Mouse (Mus musculus) heart, embryonic 13.5 days (tissue): ENCODE measurements around the gene Ctnna2. TPM values are rescaled to one million over a fixed set of nuclear protein-coding genes. Genes with fewer than 3 reads are reported as not detected.

Experiments
- ATAC-seq: fragments of 200-750 bp; cut with Nextera tagmentation; 2 replicates; pipeline ENCODE4 v1.8.0; 2017; ENCODE audit warnings: moderate TSS enrichment; ENCODE audit not compliant: insufficient number of reproducible peaks, low FRiP score, low TSS enrichment; ENCODE audit errors: extremely low read depth
- H3K27ac ChIP-seq: fragments of 300-500 bp; sonication (generic); replicated peaks from 2 replicates; pipeline ENCODE4 v1.5.1; 2015; ENCODE audit warnings: moderate library complexity, mild to moderate bottlenecking, inconsistent platforms
- H3K27me3 ChIP-seq: fragments of 300-500 bp; sonication (generic); replicated peaks from 2 replicates; pipeline ENCODE4 v1.6.1; 2015; ENCODE audit warnings: mild to moderate bottlenecking, inconsistent platforms
- H3K36me3 ChIP-seq: fragments of 300-500 bp; sonication (generic); 2 replicates; pipeline ENCODE4 v1.6.1; 2015; ENCODE audit warnings: mild to moderate bottlenecking, inconsistent platforms
- H3K4me1 ChIP-seq: fragments of 300-500 bp; sonication (generic); 2 replicates; pipeline ENCODE4 v1.6.1; 2015; ENCODE audit warnings: inconsistent platforms
- H3K4me2 ChIP-seq: fragments of 300-500 bp; sonication (generic); 2 replicates; pipeline ENCODE4 v1.6.1; 2015; ENCODE audit warnings: inconsistent platforms, mild to moderate bottlenecking, moderate library complexity
- H3K4me3 ChIP-seq: fragments of 300-500 bp; sonication (generic); 2 replicates; pipeline ENCODE4 v1.5.1; 2015; ENCODE audit warnings: moderate library complexity, mild to moderate bottlenecking, inconsistent platforms
- H3K9ac ChIP-seq: fragments of 300-500 bp; sonication (generic); 2 replicates; pipeline ENCODE4 v1.6.1; 2015; ENCODE audit warnings: inconsistent platforms, mild to moderate bottlenecking, moderate library complexity
- H3K9me3 ChIP-seq: fragments of 300-500 bp; sonication (generic); 2 replicates; pipeline ENCODE4 v1.6.1; 2016; ENCODE audit warnings: inconsistent platforms
- WGBS: fragments of 180-500 bp; shearing (Covaris S2); methylation state at CpG from one replicate; pipeline ENCODE4 v1.1.7; 2015; ENCODE audit warnings: mixed read lengths; 5-methylcytosine and 5-hydroxymethylcytosine counted together
- polyA plus RNA-seq: library from polyadenylated mRNA; unstranded; fragments of >200 nt; fragmentation: Nextera tagmentation; extraction: Ambion mirVana; gene quantifications from 2 replicates; pipeline ENCODE4 v1.2.1, GENCODE M21; 2015

Gene Ctnna2
- polyA plus RNA-seq, 1 experiment from 2014 or later, result 2.2 TPM

DNA sequence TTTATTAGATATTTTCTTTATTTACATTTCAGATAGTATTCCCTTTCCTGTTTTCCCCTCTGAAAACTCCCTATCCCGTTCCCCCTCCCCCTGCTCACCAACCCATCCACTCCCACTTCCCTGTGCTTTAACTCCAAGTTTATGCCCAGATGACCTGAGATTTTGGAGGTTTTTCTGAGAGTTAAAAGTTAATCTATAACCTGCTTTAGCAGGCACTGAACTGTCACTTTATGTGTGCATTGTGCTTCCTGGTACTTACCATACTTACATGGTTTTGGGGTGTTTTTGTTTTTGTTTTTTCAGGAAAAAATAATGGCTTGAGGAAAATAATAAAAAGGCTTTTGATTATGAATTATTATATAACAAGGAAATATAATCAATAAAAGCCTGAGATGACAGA lies 292.3 kb downstream of the Ctnna2 start:
- H3K9me3 ChIP-seq, result no peaks in the 10 kb centered on the region
- WGBS, result 77% methylated on average over 1 of the region's 1 CpGs

DNA sequence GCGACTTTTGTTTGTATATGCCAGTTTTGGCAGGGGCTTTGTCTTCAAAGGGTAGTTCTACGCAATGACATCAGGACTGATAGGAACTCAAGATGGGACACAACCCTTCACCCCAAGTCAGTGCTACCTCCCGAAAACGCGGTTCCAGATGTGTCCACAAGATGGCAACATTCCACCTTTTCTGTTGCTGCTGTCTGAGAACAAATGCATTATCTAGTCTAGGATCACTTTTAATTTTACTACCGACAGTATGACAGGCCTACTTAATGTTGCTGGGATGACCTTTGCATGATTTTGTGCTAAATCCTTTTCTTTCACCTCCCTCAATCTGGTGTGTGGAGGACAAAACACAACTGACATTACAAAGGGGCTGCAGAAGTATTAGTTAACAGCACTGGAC lies 329.4 kb downstream of the Ctnna2 start:
- Histone ChIP-seq H3K9ac (no peak overlapping the region), H3K4me1 (no peaks in the 10 kb centered on the region), H3K4me3 (no peak overlapping the region), H3K27ac (no peak overlapping the region), H3K9me3 (no peaks in the 10 kb centered on the region), H3K36me3 (no peaks in the 10 kb centered on the region), H3K27me3 (no peaks in the 10 kb centered on the region), H3K4me2 (no peak overlapping the region)
- ATAC-seq, result no peak
- 11% methylated on average over 6 of the region's 6 CpGs for WGBS

More for the DNA sequence above, 292.3 kb downstream of the Ctnna2 start:
- no peak for ATAC-seq
- H3K4me2 ChIP-seq, result no peak overlapping the region
- no peaks in the 10 kb centered on the region for H3K36me3 ChIP-seq
- H3K4me3 ChIP-seq, result no peak overlapping the region
- no peak overlapping the region for H3K9ac ChIP-seq
- no peaks in the 10 kb centered on the region for H3K4me1 ChIP-seq
- no peak overlapping the region for H3K27ac ChIP-seq
- no peaks in the 10 kb centered on the region for H3K27me3 ChIP-seq

GRCm38 (mm10) chr6:77644591-77644990 lies 334.9 kb downstream of the Ctnna2 start:
- H3K9ac ChIP-seq, result no peak overlapping the region
- H3K27ac ChIP-seq, result no peak overlapping the region
- no peak overlapping the region for H3K4me2 ChIP-seq
- H3K36me3 ChIP-seq, result no peaks in the 10 kb centered on the region
- ATAC-seq, result no peak
- H3K4me1 ChIP-seq, result no peaks in the 10 kb centered on the region
- no peaks in the 10 kb centered on the region for H3K9me3 ChIP-seq
- H3K27me3 ChIP-seq, result no peaks in the 10 kb centered on the region
- no peak overlapping the region for H3K4me3 ChIP-seq
- WGBS, result 32% methylated on average over 4 of the region's 4 CpGs

GRCm38 (mm10) chr6:77638784-77639183 lies 340.7 kb downstream of the Ctnna2 start:
- WGBS, result 74% methylated on average over 2 of the region's 2 CpGs
- H3K27ac ChIP-seq, result no peak overlapping the region

DNA sequence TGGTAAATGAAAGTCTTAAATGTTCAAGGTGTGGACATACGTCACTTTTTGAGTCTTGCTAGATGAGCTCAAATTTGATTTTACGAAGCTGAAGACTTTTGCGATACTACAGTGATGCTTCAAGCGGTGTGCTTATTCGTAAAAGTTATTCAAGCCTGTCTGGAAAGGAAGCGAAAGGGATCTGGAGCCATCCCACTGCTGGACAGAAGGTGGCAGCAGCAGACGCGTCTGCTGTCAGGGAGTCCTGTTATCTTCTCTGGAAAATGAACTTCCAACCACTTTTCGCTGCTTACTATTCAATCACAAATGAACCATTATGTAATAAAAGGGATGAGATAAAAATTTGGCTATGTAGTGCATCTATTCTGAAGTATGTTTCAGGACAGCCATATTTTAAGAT lies 345.5 kb downstream of the Ctnna2 start:
- no peak for ATAC-seq
- no peaks in the 10 kb centered on the region for H3K27me3 ChIP-seq
- H3K27ac ChIP-seq, result no peak overlapping the region
- no peaks in the 10 kb centered on the region for H3K4me1 ChIP-seq
- no peaks in the 10 kb centered on the region for H3K9me3 ChIP-seq
- no peaks in the 10 kb centered on the region for H3K36me3 ChIP-seq
- WGBS, result 31% methylated on average over 9 of the region's 9 CpGs
- no peak overlapping the region for H3K4me3 ChIP-seq
- H3K4me2 ChIP-seq, result no peak overlapping the region
- no peak overlapping the region for H3K9ac ChIP-seq

More at GRCm38 (mm10) chr6:77638784-77639183, 340.7 kb downstream of the Ctnna2 start:
- no peak for ATAC-seq
- no peaks in the 10 kb centered on the region for H3K9me3 ChIP-seq
- H3K9ac ChIP-seq, result no peak overlapping the region
- H3K4me3 ChIP-seq, result no peak overlapping the region
- no peaks in the 10 kb centered on the region for H3K27me3 ChIP-seq
- H3K4me1 ChIP-seq, result no peaks in the 10 kb centered on the region
- H3K36me3 ChIP-seq, result no peaks in the 10 kb centered on the region
- H3K4me2 ChIP-seq, result no peak overlapping the region

DNA sequence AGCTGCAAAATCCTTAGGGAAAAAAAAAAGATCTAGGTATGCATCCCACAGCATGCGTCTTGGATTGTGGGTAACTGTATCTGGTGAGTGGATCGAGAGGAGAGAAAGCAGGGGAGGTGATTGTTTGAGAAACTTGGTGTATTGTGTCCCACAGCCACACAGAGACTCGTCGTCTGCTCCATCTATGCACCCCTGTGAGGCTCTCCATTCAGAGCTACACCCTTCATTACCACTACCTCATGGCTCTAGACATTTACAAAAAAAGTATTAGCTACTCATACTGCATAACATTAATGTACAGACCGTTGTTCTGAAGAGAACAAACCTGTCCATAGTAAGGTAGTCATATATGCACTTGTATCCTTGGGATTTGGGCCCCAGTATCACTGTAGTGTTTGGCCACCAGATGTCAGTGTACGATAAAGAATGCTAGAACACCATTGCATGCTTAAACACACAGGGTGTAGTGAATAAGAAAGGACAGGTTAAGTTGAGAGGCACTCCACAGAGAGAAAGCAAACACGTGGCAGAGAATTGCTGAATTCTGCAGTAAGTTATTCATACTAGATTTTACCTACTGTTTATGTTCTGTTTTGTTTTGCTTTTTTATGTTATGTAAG lies 350.8 kb downstream of the Ctnna2 start:
- no peak overlapping the region for H3K9ac ChIP-seq
- whole genome bisulfite sequencing, result 47% methylated on average over 7 of the region's 7 CpGs
- no peaks in the 10 kb centered on the region for H3K9me3 ChIP-seq
- no peak overlapping the region for H3K4me2 ChIP-seq
- no peaks in the 10 kb centered on the region for H3K27me3 ChIP-seq
- no peak for ATAC-seq
- no peak overlapping the region for H3K27ac ChIP-seq
- no peaks in the 10 kb centered on the region for H3K4me1 ChIP-seq
- no peak overlapping the region for H3K4me3 ChIP-seq
- H3K36me3 ChIP-seq, result no peaks in the 10 kb centered on the region

- Histone ChIP-seq H3K27ac (no peak overlapping the region), H3K4me2 (no peak overlapping the region), H3K4me3 (no peak overlapping the region), H3K9me3 (no peaks in the 10 kb centered on the region), H3K4me1 (no peaks in the 10 kb centered on the region), H3K9ac (no peak overlapping the region), H3K27me3 (no peaks in the 10 kb centered on the region), H3K36me3 (no peaks in the 10 kb centered on the region)
- WGBS, result 82% methylated on average over 14 of the region's 14 CpGs
- ATAC-seq, result no peak
Measured at GRCm38 (mm10) chr6:77604642-77605392, 374.7 kb downstream of the Ctnna2 start.

DNA sequence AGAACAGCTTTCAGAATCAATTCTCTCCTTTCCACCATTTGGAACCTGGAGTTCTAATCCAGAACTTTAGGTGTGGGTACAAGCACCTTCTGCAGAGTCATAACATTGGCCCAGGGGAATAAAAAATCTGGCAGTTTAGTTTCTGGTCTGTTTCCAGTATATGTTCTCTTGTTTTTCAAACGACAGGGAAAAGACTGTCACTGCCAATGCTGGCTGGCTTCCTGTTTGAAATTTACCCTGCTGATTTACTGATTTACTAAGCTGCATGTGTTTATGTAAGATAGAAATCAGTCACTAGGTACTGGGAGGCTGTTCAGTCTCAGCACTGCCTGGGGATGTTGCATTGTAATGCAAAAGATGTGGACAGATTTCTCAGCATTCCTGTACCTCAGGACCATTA lies 375.6 kb downstream of the Ctnna2 start:
- Histone ChIP-seq H3K4me3 (no peak overlapping the region), H3K9ac (no peak overlapping the region), H3K27ac (no peak overlapping the region), H3K4me2 (no peak overlapping the region), H3K9me3 (no peaks in the 10 kb centered on the region), H3K27me3 (no peaks in the 10 kb centered on the region), H3K36me3 (no peaks in the 10 kb centered on the region), H3K4me1 (no peaks in the 10 kb centered on the region)
- WGBS, result 42% methylated on average over 1 of the region's 1 CpGs
- ATAC-seq, result no peak

GRCm38 (mm10) chr6:77599244-77599643 lies 380.3 kb downstream of the Ctnna2 start:
- Histone ChIP-seq H3K4me1 (no peaks in the 10 kb centered on the region), H3K27ac (no peak overlapping the region), H3K9ac (no peak overlapping the region), H3K27me3 (no peaks in the 10 kb centered on the region), H3K4me3 (no peak overlapping the region), H3K36me3 (no peaks in the 10 kb centered on the region), H3K9me3 (no peaks in the 10 kb centered on the region), H3K4me2 (no peak overlapping the region)
- no peak for ATAC-seq
- 51% methylated on average over 2 of the region's 2 CpGs for WGBS

DNA sequence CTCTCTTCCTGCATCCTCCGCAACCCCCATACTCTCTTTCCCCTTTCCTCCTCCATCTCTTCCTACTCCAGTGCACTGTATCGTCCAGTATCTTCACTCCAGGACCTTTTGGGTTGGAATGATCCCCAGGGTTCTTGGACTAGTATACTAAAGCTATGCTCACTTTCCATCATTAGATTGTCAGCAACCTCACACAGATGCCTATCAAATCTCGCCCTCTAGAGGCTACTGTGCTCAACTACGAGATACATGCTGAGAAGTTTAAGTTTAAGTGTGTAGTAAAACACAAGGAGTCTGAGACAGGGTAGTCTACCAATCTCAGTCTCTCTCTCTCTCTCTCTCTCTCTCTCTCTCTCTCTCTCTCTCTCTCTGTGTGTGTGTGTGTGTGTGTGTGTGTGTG lies 396.9 kb downstream of the Ctnna2 start:
- no peaks in the 10 kb centered on the region for H3K4me1 ChIP-seq
- ATAC-seq, result no peak
- 44% methylated on average over 4 of the region's 4 CpGs for WGBS
- no peak overlapping the region for H3K4me3 ChIP-seq
- H3K36me3 ChIP-seq, result no peaks in the 10 kb centered on the region
- no peaks in the 10 kb centered on the region for H3K27me3 ChIP-seq
- H3K9me3 ChIP-seq, result no peaks in the 10 kb centered on the region
- no peak overlapping the region for H3K9ac ChIP-seq
- no peak overlapping the region for H3K4me2 ChIP-seq
- H3K27ac ChIP-seq, result no peak overlapping the region

GRCm38 (mm10) chr6:77580926-77581325 lies 398.6 kb downstream of the Ctnna2 start:
- Histone ChIP-seq H3K27me3 (no peaks in the 10 kb centered on the region), H3K4me2 (no peak overlapping the region)
- no peak for ATAC-seq

DNA sequence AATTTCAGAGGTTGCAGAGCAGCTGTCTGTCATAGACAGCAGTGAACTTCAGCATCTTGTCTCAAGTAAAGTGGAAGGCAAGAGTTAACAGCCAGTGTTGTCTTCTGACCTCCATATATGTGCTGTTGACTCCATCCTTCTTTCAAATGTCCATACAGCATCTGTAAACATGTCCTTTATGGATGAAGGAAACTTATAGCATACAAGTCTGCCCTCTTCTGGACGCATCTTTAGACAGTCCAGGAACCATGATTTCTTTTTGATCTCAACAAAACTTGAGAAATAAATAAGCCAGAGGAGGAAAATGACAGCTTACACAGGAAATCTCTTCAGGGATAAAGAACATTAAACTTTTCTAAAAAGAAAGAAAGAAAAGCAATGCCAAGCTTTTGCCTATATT lies 400.9 kb downstream of the Ctnna2 start:
- Histone ChIP-seq H3K4me1 (no peaks in the 10 kb centered on the region), H3K27me3 (no peaks in the 10 kb centered on the region), H3K4me2 (no peak overlapping the region), H3K4me3 (no peak overlapping the region), H3K9me3 (no peaks in the 10 kb centered on the region), H3K9ac (no peak overlapping the region), H3K36me3 (no peaks in the 10 kb centered on the region), H3K27ac (no peak overlapping the region)
- WGBS, result 56% methylated on average over 1 of the region's 1 CpGs
- ATAC-seq, result no peak

More at GRCm38 (mm10) chr6:77580926-77581325, 398.6 kb downstream of the Ctnna2 start:
- Histone ChIP-seq H3K4me1 (no peaks in the 10 kb centered on the region), H3K4me3 (no peak overlapping the region), H3K27ac (no peak overlapping the region), H3K36me3 (no peaks in the 10 kb centered on the region), H3K9ac (no peak overlapping the region), H3K9me3 (no peaks in the 10 kb centered on the region)
